Mouse (Mus musculus): Measurements from ENCODE around the gene Plekhh1. TPM values are rescaled to one million over a fixed set of nuclear protein-coding genes. Genes with fewer than 3 reads are reported as not detected.
A peak's percentile ranks its signal among the peaks of the same experiment; 100 is the strongest.

Plekhh1 gene
- not detected in 2 replicates for total RNA-seq (2015; ENCODE audit: low replicate concordance)
- 0.83 TPM in 1 of 2 replicates, not detected in the other for total RNA-seq (2017; ENCODE audit: low replicate concordance)

DNA sequence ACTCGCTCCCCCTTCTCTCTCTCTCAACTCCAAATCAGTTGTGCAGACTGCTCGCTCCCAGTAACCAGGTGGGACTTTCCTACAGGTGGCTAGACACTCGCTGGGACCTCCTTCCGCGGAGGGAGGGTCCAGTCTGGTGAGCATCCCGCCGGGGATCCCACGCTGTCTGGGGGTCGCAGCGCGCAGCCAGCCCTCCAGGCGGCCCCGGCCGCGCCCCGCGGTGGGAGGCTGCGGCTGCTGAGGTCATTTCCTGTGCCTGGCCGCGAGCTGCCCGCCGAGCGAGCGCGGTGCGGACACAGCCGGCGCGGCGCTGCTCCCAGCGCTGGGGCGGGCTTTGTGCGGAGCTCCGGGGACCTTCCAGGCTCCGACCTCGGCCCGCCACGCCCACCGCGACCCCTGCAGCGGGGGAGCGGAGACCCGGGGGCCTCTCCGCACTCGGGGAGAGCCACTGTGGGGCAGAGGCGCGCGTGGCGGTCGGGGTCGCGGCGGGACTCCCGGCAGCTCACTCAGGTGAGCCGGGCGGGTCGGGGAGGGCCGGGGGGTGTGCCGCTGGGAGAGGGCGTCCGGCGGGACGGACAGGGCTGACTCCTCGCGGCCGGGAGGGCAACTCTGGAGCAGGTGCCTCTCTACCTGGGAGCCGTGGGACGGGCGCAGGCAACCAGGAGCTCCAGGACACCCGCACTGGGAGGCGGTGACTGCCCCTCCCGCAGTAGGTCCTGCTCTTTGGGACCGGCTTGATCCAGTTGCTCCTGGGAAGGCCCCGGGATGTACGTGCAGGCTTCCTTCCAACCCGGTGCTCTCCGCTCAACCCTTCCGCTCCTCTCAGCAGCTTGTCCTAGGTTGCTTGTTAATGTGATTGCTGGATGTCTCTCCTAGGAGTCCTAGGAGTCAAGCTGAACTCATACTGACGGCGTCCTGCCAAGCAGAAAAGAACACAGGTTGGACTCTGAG is at the start of gene Plekhh1:
Gene Plekhh1 (plus strand): TSS at position 253 of the 951 bp plus-strand sequence.
- no peak for ATAC-seq (replicated peaks; ENCODE audit: low FRiP score, poor library complexity, severe bottlenecking)

DNA sequence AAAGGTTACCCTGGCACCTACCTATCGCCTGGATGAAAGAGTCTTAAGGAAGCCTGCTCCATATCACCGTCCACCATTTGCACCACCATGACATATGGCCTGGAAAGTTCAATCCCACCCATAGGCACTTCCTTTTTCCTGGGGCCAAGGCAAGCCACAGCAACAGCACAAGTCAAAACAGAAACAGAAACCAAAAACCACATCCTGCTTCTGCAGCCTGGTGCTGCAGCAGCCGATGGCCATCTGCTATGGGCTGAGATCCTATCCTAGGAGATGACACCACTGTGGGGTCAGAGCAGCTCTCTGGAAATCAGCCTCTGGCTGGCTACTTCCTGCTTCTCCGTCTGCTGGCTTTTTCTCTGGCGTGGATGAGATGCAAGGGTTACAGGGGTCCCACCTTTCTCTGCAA is 48.3 kb upstream of the Plekhh1 start:
- 0 out of 2 replicates have a peak, but pooled peaks have one; percentile 37 for ATAC-seq (replicated peaks; ENCODE audit: low FRiP score, poor library complexity, severe bottlenecking)

DNA sequence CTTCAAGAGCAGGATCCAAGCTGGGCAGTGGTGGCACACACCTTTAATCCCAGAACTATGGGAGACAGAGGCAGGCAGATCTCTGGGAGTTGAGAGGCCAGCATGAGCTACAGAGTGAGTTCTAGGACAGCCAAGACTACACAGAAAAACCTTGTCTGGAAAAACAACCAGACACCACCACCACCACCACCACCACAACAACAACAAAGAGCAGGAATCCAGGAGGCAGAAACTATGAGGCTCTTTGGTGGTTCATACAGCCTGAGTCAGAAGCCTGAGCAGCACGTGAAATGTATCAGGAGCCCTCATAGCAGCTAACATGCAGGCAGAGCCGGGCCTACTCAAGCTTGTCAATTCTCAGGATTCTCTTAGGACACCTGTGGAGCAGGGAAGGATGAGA is 47.8 kb upstream of the Plekhh1 start:
- no peak for ATAC-seq (replicated peaks; ENCODE audit: low FRiP score, poor library complexity, severe bottlenecking)

DNA sequence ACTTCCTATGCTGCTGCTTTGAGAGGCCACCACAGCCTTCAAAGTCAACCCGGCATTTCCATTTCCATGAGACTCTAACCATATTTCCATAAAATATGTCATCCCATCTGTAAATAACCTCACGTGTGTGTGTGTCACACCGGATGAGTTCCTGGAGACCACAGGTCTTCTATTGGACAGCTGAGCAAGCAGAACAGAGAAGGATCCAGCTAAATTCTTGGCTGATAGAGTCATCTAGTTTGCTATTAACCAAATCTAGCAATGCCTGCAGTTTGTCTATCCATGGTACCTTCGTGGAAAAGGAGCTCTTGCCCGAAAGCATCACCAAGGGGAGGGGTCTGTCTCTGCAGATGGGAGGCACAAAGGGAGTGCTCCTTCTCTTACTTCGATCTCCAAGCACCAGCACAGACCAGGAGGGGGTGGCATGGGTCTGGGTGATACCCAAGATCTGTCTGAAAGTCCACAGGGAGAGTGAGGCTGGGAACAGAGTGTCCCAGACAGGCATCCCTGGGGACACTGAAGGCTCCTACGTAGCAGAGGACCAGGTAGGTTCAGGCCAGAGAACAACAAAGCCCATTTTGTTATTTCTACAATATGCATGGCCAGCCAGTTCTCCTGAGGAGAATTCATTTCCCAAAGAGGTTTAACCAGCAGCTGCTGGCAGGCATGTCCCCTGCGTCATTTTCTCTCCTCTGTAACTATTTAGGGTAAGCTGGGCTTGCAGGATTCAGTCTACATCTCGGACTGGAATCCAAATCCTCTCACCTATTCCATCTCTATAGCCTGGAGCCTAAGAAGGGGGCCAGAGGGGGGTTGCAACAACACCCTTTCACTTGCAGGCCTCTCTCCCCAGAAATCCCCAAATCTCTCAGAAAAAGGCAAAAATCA is 46.8 kb upstream of the Plekhh1 start:
- ATAC-seq (replicated peaks; ENCODE audit: low FRiP score, poor library complexity, severe bottlenecking) = no peak

DNA sequence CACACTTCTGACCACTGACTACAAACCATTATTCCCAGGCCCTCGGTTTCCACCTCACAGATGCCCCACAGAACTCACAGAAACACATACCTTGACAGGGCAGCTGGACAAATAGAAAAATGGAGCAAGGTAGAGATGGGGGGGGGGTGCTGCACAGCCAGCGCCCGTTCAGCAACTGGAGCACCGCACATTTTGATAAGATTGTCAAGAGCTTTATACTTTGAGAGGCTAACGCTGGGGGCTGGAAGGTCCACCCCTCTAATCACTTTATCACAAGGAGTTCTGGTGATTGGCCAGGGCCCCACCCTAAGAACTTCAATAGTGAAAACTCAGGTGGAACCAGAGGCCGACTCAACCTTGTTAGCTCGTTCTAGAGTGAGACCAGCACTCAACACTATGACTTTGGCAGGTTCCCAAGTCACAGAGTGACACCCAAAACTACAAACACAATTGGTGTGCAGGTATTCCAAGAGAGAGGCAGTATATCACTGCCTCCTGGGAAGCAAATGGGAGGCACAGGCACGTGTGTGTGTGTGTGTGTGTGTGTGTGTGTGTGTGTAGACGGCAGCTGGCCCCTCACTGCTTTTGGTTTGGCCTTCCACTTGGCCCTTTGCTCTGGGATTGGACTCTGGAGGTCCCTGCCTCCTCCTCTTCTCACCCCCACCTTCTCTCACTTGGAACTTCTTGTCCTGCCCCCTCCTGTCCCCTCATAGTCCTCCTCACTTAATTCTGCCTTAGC is 45.5 kb upstream of the Plekhh1 start:
- no peak for ATAC-seq (replicated peaks; ENCODE audit: low FRiP score, poor library complexity, severe bottlenecking)

DNA sequence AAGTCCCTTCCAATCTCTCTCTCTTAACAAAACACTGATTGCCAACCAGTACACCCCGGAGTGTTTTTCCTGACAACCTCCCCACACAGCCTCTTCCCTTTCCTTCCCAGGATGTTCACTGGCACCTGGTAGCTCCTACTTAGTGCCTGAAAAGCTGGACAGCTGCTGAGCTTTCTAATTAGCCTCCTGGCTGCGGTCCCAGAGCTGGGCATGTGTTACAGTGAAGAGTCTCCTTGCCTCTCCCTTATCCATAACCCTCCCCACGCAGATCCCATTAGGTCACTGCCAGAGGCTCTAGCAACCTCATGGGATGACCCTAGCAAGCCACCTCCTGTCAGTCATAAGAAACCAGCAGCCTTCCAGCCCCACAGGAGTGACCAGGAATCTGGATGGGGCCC is 44.9 kb upstream of the Plekhh1 start:
- no peak for ATAC-seq (replicated peaks; ENCODE audit: low FRiP score, poor library complexity, severe bottlenecking)

DNA sequence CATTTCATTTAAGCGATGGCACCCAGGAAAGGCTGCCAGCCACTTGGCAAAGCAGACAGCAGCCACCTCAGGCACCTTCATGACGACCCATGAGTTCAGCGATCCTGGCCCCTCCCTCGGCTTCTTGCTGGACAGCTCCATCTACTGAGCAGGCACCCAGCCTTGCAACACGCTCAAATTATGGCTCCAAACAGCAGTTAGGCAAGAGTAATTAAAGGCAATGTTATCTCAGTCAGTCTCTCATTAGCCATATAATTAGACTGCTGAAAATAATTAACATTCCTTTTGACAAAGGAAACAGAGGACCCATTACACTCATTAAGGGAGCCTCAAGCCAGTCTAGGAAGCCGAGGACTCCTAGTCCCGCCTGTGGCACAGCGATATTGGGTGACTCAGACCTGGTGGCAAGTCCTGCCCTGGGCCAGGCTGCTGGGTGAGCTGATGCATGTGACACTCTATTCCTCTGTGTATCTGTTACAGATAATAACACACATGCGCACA is 41.3 kb upstream of the Plekhh1 start:
- no peak for ATAC-seq (replicated peaks; ENCODE audit: low FRiP score, poor library complexity, severe bottlenecking)

DNA sequence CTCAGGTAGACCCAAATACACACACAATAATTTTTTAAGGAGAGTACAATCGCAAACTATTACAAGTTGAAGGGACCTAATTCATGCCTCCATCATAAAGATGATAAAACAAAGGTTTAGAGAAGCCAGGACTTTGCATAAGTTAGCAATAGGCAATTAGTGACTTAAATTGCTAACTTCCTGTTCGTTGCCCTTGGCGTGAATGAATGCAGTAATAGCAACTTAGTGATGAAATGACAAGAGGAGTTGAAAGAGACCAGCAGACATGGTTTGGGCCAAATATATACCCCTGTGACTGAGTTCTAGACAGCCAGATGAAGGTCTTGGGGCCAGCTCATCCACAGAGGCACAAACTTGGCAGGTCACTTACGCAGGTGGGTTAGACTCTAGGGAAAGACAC is 32.7 kb upstream of the Plekhh1 start:
- ATAC-seq (replicated peaks; ENCODE audit: low FRiP score, poor library complexity, severe bottlenecking) = no peak

DNA sequence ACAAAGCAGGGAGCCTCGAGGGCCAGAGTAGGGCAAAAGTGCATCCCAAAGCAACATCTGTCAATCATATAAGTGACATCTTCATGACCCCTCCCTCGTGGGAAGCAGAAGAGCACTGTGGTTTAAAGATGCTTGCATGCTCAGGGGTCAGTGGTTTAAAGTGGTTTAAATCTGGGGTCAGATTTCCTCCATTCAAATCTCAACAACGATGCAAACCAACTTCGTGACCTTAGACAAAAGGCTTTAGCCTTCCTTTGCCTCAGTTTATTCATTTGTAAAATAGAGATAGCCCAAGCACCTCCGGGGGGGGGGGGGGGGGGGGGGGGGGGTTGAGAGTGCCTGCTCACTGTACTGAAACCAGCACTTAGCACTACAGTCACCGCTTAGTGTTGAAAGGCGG is 32.3 kb upstream of the Plekhh1 start:
- no peak for ATAC-seq (replicated peaks; ENCODE audit: low FRiP score, poor library complexity, severe bottlenecking)

DNA sequence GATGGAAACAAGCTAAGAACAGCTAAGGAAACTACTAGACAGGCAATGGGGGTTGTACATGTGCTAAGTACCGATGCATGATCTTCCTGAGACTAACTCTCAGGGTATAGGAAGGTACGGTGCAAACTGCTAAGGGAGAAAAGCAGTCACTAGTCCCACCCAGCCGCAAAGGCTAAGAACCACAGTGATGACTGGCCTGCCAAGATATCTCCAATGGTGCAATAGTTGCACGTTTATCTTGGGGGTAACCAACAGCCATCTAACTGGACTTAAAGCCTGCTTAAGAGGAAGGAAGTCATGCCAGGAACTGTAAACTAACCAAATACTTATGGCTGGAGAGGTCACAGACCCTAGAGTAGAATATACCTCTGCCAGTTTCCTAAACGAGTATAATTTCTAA is 26.6 kb upstream of the Plekhh1 start:
- ATAC-seq (replicated peaks; ENCODE audit: low FRiP score, poor library complexity, severe bottlenecking) = no peak

DNA sequence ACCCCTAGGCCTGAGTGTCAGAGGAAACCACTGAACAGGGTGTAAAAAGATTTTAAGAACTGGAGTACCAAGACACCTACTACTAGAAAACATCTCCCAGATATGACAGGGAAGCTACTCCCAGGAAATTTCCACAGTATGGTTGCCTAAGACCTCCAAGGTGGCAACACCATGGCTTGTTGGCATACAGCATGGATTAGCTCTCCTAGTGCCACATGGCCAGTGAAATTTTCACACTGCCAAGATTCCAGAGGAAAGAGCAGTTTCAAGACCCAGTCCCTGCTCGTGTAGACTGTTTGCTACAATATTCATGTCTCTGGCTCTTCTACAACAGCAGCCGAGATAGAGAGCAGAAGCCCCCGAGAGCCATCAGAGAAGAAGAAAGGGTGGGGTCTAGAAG is 26.0 kb upstream of the Plekhh1 start:
- ATAC-seq (replicated peaks; ENCODE audit: low FRiP score, poor library complexity, severe bottlenecking) = no peak

DNA sequence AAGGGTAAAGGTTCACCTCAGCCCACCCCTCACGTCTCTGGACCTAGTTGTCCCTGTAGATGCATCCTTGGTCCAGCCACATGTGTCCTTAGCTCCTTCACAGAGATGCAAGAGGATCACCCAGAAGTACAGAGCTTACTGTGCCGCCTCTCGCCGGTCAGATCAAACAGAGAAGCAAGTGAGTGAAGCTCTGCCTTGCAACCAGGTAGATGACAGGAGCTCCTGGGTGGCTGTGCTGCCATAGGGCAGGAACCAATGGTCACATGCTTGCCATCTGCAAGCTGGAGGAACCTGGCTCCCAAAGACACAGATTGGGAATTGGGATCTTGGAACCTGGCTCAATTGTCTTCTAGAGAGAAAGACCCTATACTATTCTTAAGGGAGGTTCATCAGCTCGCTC is 23.5 kb upstream of the Plekhh1 start:
- ATAC-seq (replicated peaks; ENCODE audit: low FRiP score, poor library complexity, severe bottlenecking) = no peak

DNA sequence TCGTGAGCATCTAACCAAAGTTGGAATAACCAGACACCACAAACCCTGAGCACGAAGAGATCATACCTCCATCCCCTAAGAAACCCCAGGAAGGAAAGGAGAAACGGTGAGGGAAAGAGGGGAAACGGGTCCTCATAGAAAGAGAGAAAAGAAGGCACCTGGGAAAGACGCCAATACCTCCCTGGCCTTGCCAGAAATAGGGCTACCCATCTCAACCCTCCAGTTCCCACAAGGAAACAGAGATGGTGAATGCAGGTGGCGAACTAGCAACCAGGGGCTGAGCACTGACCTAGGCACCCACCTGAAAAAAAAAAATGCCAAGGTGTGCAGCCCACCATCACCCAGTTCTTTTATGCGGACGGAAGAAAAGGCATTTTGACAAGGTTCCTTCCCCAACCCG is 22.9 kb upstream of the Plekhh1 start:
- ATAC-seq (replicated peaks; ENCODE audit: low FRiP score, poor library complexity, severe bottlenecking) = no peak

DNA sequence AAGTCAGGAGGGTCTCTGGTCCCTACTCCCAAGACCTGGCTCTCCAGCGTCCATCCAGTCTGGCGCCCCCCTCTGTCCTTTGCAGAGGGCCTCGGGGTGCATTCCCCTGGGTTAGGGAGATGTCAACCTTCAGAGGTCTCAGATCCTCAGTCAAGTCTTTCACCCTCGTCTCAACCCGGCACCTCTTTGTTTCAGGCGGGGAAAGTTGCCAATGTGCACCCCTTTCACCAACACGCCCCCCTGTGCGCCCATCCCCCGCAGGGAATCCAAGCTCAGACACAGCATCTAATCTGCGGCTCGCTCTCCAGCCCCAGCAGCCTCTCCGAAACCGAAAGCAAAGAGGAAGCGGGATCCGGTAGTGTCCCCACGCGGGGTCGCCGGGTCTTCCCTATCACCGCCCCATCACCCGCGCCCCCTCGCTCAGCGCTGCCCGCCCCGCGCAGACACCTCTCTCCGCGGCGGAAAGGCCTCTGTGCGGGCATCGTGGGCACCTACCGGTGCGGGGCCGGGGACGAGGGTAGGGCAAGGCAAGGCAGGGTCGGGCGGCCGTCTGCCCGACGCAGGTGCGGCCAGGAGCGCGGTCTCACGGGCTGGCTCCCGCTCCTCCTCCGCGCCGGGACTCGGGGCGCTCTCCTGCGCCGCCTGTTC is 22.4 kb upstream of the Plekhh1 start:
- ATAC-seq (replicated peaks; ENCODE audit: low FRiP score, poor library complexity, severe bottlenecking) = peak; percentile 48; the same call in 1 of the 2 replicates

DNA sequence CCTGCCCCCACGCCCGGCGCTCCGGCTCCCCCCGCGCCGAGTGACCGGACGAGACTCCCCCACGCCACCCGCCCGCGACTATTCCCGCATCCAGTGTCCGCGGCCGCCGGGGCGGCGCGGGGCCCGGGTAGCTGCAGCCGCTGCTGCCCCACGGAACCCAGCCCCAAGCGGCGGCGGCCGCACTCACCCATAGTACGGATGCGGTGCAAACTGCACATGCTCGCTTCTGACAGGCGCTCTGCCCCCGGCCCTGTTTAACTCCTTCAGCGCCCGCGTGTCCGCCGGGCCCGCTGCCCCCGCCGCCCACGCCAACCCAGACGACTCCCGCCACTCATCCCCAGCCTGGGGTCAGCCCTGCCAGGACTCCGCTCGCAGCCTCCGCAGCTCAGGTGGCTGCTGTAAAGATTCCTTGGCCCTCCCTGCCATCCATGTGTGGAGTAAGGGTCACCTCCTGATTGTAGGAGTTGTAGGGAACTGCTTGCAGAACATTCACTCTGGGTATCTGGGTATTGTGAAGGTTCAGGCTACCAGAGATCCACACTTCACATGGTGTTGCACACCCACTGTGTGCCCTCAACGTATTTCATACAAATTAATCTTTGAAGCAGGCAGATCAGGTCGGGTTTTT is 21.7 kb upstream of the Plekhh1 start, which contains the start of gene Tmem229b:
Gene Tmem229b (minus strand): TSS at position 502 of the 628 bp plus-strand sequence.
- 0 out of 2 replicates have a peak, but pooled peaks have one; percentile 23 for ATAC-seq (replicated peaks; ENCODE audit: low FRiP score, poor library complexity, severe bottlenecking)

DNA sequence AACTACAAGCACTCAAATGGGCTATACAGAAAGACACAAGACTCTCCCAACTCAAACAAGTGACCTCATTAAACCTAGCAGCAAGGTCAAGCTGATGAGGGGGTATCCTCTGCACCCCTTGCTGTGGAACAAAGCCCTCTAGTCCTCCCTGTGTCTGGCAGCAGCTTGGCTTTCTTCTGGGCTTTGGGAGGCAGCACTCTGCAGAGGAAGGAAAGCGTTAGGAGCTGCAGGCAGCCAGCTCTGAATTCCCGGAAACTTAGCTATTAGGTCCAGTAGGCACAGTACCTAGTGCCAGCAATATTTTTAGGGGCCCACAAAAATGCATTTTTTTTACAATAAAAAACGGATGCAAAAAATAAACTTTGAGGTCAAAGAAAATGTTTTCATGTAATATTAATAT is 18.4 kb upstream of the Plekhh1 start:
- ATAC-seq (replicated peaks; ENCODE audit: low FRiP score, poor library complexity, severe bottlenecking) = no peak

DNA sequence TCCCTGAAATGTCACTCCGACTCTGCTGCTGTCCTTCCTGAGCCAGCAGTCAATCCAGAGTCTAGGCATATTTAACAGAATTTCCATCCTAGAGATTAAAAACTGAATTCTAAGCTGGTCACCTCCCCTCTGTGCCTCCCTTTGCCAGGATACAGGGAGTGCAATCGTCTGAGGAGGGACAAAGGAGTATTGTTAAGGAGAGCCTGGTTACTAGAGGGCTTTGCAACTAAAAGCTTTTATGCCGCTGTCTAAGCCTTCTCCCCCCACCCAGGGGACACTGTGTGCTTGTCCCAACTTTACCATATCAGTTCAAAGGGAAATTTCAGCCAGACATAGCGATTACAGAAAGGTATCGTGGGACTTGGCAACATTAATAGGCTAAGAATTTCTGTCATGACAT is 12.9 kb upstream of the Plekhh1 start:
- no peak for ATAC-seq (replicated peaks; ENCODE audit: low FRiP score, poor library complexity, severe bottlenecking)

DNA sequence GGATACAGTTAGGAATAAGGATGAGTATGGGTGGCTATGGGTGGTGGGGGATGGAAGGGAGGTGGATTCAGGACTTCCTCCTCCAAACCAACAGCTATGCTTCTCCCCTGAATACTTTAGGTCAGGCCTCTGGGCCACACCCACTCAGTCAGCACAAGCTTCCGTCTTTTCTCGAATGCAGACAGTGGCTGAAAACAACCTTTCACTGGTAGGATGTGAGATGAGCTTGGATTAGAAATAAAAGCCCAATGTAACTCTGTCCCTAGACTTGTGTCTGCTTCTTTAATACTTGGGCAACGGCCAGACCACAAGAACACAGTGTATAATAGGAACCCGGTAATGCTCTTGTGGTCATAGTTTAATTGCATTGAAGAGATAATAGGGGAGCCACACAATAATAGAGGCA is 11.0 kb upstream of the Plekhh1 start:
- ATAC-seq (replicated peaks; ENCODE audit: low FRiP score, poor library complexity, severe bottlenecking) = no peak

DNA sequence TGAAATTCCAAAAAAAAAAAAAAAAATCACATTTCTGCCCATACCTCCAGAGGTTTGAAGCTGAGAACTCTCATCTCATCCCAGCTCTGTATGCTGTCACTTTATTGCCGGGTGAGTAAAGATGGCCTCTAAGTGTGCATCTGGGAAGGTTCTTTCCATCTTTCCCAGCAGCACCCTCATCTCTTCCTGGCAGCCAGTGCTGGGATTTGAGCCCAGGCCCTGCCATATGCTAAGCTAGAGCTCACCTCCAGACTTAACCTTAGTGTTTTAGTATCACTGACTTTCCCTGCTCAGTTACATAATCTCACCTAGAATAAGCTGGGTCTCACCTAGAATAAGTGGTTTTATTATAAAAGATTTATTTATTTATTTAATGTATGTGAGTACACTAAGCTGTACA is 7.1 kb upstream of the Plekhh1 start:
- no peak for ATAC-seq (replicated peaks; ENCODE audit: low FRiP score, poor library complexity, severe bottlenecking)
